Mouse (Mus musculus) bone marrow macrophage, adult 2 months (primary cell): ENCODE measurements around the gene Csf1.

Source experiments
- CTCF ChIP-seq: IDR thresholded peaks from 2 replicates; pipeline ENCODE4 v1.5.1; 2012; ENCODE audit warnings: low read depth, mild to moderate bottlenecking, low read length, moderate library complexity
- POLR2A ChIP-seq: IDR thresholded peaks from 2 replicates; pipeline ENCODE4 v1.6.1; 2012; ENCODE audit warnings: mild to moderate bottlenecking, low read depth, low read length, borderline replicate concordance

- TF ChIP-seq CTCF (no peak), POLR2A (no peak)
Observed at GRCm38 (mm10) chr3:107783315-107783714, 23.0 kb upstream of the Csf1 start.
